Mouse (Mus musculus) layer of hippocampus, postnatal 10 days (tissue): ENCODE measurements around the gene Osbpl9. TPM values are rescaled to one million over a fixed set of nuclear protein-coding genes. Genes with fewer than 3 reads are reported as not detected.

ENCODE experiments used
- DNase-seq, 2 experiments: peaks; one replicate each; pipeline ENCODE4 v3.0.0; 2021; ENCODE audit warnings: low spot score in 2 of 2
- total RNA-seq, 2 experiments: library from RNA; stranded (reverse); gene quantifications; 2 replicates each; pipeline ENCODE4 v1.2.3; 2021

The Osbpl9 gene
- total RNA-seq, 2 experiments from 2014 or later, result 56.5 to 63.7 TPM

GRCm38 (mm10) chr4:109106594-109106993 is 95.5 kb downstream of the Osbpl9 start:
- DNase-seq, result no peak

DNA sequence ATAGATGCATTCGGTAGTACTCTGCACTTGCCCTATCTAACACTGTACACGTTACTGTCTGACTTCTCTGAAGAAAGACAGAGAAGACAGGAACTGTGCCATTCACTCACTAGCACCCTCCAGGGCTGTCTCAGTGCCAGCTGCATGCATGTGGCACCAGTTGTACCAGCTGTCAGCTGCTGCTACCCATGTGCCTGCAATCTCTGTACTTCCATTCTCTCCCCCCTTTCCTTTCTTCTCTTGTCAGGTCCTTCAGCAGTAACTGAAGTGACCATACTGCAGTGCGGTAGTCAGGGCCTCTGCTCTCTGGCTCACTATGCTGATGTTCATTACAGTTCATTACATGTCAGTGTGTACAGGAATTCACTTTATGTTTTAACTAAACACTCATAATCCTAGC is 96.0 kb downstream of the Osbpl9 start:
- DNase-seq, result no peak

DNA sequence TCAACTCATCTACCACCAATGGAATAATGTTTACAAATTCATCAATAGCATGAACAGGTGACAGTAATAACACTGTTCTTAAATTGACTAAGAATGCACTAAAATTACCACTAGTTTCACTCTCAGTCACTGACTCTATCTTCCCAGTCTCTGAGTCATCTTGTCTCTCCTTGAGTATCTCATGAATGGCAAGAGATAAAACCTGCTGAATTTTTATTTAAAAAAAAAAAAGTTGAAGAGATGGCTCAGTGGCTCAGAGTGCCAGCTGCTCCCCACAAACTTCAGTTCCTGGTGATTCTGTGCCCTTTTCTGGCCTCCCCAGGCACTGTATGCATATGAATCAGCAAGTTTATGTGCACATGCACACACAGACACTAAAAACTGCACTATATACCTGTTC is 96.8 kb downstream of the Osbpl9 start:
- no peak for DNase-seq

- no peak for DNase-seq
Measured at GRCm38 (mm10) chr4:109103145-109103883, 98.8 kb downstream of the Osbpl9 start.

GRCm38 (mm10) chr4:109102574-109102973 is 99.5 kb downstream of the Osbpl9 start:
- DNase-seq, result no peak

GRCm38 (mm10) chr4:109098861-109099260 is 103.2 kb downstream of the Osbpl9 start:
- DNase-seq, result no peak

GRCm38 (mm10) chr4:109094269-109094668 is 107.8 kb downstream of the Osbpl9 start:
- no peak for DNase-seq

- DNase-seq, result no peak
Measured at GRCm38 (mm10) chr4:109092344-109092743, 109.7 kb downstream of the Osbpl9 start.

DNA sequence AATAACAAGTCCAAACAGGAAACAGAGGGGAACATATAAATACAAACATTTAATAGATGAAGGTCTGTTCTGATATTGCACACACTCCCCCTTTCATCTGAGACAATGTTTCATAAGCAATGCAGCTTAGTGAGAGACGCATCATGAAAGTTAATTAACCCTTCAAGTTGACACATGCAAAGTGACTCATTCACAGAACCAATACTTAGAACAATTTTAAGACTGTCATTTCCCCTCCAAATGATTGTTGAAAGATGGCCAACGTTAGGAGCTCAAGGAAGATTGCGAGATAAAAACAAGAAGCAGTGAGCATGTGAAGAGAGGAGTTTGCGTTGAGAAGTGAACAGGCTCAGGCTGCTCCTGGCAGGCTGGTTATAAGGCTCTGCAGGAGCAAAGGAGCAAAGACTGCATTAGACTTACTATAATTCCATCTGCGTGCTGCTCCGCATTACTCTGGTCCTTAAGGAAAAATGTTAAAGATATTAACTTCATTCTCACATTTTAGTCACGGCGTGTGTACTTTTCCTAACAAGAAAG is 110.8 kb downstream of the Osbpl9 start:
- no peak for DNase-seq

DNA sequence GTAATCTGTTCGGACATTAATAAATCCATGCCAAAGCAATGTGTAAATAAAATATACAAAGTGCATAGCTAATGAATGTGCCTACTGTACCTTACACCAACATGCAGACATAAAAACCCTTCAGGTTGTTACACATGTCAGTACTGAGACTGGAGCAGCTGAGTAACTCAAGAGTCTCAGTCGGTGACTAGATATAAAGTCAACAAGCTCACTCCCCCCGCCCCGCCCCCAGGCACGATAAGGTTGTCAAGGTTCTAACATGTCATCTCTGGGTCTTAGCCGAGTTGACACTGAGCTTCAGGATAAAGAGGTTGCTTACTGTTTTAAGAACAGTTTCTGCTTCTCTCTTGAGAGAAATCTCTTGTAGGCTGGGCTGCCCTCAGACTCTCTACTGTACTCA is 112.1 kb downstream of the Osbpl9 start:
- no peak for DNase-seq

DNA sequence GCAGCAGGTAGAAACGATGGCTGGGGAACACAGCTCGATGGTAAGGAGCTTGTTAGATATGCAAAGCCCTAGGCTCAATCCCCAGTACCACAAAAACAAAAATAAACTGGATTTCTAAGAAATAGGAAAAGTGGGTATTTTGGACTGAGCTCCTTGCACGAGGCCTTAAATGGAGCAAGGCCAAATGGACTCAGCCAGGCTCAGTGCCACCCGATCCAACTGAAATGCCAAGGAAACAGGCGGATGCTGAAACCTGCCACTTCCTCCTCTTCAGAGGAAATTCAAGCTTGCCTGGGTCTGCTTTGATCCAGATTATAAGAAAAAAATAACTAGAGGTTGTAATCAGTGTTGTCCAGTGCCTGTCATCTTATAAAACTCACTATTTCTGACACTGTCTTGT is 112.9 kb downstream of the Osbpl9 start:
- DNase-seq, result no peak

DNA sequence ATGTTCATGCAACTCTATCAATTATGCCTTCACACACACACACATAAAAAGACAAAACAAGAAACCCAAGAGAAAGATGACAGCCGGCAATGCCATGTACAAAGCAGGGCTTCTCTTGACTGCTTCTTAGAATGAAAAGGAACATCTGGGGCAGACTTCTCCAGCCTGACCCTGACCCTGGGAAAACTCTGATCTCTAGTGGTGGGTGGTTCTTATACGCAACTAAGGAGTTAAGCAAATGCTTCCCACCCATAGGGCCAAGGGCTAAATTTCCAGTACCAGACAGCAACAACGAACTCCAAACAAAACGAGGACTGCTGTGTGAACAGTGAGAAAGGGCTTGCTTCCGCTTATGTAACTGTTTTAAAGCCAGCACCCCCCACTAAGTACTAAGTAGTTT is 122.0 kb downstream of the Osbpl9 start:
- DNase-seq, result no peak

DNA sequence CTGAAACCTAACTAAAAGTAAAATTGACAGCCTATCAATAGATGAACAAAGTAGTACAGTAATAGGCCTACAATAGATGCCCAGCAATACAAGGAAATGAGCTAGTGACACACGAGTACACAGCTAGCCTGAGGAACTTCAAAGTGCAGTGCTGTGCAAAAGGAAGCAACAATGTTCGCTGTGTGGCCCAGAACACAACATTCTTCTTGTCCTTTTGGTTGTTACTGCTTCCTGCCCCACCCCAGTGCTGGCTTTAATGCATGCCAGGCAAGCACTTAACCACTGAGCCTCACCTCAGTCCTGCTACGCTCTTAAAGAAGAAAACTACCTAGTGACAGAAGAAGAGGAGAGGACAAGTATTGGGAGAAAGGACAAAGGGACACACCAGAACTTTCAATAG is 122.4 kb downstream of the Osbpl9 start:
- no peak for DNase-seq

DNA sequence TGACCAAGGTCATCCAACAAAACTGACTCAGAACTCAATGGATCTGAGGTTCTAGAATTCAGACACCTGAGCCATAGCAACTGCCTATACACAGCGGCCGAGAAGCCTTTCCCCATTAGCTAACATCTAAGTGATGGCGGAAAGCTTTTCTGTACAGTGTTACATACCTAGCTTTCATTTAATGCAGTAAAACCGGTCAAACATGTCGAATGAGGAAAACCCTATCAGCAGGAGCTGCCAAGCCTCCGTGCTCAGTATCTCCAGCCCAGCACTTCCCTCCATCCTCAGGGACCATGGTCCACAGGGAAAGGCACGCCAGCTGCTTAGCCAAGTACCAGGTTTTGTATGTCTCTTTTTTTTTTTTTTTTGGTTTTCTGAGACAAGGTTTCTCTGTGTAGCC is 123.1 kb downstream of the Osbpl9 start:
- DNase-seq, result no peak

DNA sequence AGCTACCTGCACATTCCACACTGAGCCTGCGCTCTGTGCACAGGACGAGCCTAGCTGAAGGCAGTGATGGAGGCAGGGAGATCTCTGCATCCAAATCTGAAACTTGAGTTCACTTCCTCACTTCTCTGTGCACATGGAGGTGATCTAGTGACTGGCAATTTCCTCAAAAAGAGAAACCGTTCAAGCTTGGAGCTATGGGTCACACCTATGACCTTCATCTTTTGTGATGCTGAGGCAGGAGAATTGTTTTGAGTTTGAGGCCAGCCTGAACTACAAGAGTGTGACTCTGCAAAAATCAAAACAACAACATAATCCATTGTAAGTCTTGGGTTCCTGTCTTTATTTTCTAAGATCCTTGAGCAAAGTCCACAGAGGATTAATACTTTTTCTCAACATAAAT is 128.8 kb downstream of the Osbpl9 start:
- DNase-seq, result no peak

DNA sequence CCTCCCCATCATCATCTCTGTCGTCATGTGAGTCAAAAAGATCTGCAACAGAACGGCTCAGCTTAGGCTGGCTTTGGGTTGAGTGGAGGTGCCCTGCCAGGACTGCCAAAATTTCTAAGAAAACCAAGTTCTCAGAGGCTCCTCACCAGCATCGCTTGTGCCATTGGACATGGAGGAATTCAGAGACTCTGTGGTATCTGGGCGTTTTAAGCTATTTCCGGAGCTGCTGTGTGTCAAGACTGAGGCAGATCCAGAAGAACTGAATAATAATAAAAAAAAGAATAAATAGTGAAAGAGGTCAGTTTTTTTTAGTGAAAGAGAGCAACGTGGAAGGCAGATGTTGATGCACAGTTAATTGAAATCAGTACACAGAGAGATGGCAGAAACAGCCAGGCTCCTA is 129.2 kb downstream of the Osbpl9 start:
- no peak for DNase-seq

GRCm38 (mm10) chr4:109065714-109066113 is 136.4 kb downstream of the Osbpl9 start:
- DNase-seq, result no peak

- no peak for DNase-seq
Measured at GRCm38 (mm10) chr4:109064941-109065340, 137.1 kb downstream of the Osbpl9 start.

DNA sequence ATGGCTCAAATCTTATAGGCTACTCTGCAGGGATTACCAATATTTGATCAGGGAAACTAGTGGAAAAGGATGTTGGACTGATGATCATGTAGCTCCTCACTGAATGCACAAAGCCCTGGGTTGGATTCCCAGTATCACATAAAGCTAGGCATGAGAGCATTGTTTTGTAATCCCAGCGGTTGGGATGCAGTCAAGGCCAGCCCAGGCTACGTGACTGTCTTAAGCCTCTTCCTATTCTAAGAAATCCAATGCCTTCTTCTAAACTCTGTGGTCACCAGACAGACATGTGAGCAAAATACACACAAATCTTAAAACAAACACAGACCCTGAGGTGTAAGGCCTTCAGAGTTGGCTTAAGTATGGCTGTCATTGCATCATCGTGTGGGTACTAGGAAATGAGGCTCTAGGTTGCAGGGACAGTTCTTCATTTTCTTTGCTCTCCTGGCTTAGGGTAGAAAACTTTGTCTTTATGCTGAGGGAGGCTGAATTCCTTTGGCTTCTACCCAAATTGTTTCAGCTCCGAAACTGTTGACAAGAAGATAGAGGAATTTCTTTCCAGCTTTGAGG is 142.7 kb downstream of the Osbpl9 start:
- no peak for DNase-seq

DNA sequence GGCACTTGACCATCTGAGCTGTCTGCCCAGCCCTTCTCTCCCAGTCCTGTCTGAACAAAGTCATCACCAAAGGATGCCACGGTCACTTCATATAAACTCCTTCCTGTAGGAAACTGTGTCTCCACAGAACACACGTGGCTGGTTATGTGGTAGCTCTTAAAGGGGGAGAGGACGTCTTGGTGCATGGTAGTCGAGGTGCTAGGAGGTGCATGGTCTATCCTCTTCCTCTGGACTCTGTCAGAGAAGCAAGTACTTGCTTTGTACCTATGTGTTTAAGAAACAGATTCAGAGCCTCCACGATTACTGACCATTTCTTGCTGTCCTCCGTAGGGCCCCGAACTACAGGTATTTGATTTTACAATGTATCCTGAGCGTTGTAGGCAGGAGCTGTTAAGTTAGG is 144.4 kb downstream of the Osbpl9 start:
- DNase-seq, result no peak

- no peak for DNase-seq
Measured at GRCm38 (mm10) chr4:109056351-109056750, 145.7 kb downstream of the Osbpl9 start.

DNA sequence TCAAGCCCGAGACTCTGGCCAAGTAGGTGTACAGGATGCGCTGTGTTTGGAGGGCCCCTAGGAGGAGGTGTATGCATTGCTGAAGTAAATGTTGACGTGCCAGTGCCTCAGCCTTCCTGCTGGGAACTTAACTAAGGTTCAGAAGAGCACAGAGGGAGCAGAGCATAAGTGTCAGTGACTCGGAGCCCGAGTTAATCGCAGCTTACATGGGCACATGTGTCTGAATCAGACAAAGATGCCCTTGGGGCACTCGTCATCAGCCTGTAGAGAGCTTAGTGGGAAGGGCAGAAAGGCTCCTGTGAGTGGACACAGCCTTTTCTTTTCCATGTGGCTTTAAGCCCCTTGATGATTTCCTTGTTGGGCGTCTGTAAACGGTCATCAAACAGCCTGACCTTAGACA is 148.1 kb downstream of the Osbpl9 start:
- no peak for DNase-seq

DNA sequence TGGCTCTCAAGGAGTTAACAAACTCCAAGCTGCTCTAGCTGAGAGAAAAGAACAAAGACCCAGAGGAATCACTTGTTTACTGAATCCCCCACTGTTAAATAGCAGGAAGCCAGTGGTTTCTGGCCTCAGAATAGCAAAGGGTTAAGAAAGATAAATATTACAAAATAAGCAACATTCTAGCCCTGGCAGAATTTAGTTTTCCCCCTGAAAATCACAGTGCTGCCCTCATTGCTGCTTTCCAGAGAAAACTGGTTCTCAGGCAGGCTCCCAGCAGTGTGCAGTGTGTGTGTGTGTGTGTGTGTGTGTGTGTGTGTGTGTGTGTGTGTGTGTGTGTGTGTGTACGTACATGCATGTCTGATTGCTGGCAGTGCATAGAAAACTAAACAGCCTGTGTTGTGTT is 149.8 kb downstream of the Osbpl9 start:
- no peak for DNase-seq
